Mouse (Mus musculus) hindbrain, embryonic 12.5 days (tissue): Measurements from ENCODE around the gene Mpdu1. TPM values are rescaled to one million over a fixed set of nuclear protein-coding genes. Genes with fewer than 3 reads are reported as not detected.

Experiments
- ATAC-seq: fragments of 200-750 bp; cut with Nextera tagmentation; 2 replicates; pipeline ENCODE4 v1.8.0; 2017; ENCODE audit warnings: moderate TSS enrichment; ENCODE audit not compliant: low FRiP score
- H3K27ac ChIP-seq: fragments of 300-500 bp; sonication (generic); 2 replicates; pipeline ENCODE4 v1.5.1; 2016; ENCODE audit warnings: mild to moderate bottlenecking
- H3K27me3 ChIP-seq: fragments of 300-500 bp; sonication (generic); 2 replicates; pipeline ENCODE4 v1.6.1; 2016; ENCODE audit warnings: mild to moderate bottlenecking
- H3K36me3 ChIP-seq: fragments of 300-500 bp; sonication (generic); 2 replicates; pipeline ENCODE4 v1.6.1; 2016; ENCODE audit warnings: mild to moderate bottlenecking
- H3K4me1 ChIP-seq: fragments of 300-500 bp; sonication (generic); 2 replicates; pipeline ENCODE4 v1.6.1; 2016
- H3K4me2 ChIP-seq: fragments of 300-500 bp; sonication (generic); replicated peaks from 2 replicates; pipeline ENCODE4 v1.6.1; 2016; ENCODE audit warnings: mild to moderate bottlenecking
- H3K4me3 ChIP-seq: fragments of 300-500 bp; sonication (generic); 2 replicates; pipeline ENCODE4 v1.5.1; 2016; ENCODE audit warnings: mild to moderate bottlenecking
- H3K9ac ChIP-seq: fragments of 300-500 bp; sonication (generic); 2 replicates; pipeline ENCODE4 v1.6.1; 2016; ENCODE audit warnings: mild to moderate bottlenecking, moderate library complexity
- H3K9me3 ChIP-seq: fragments of 300-500 bp; sonication (generic); replicated peaks from 2 replicates; pipeline ENCODE4 v1.6.1; 2016; ENCODE audit warnings: mild to moderate bottlenecking
- WGBS: fragments of 180-500 bp; shearing (Covaris S2); methylation state at CpG from one replicate; pipeline ENCODE4 v1.1.7; 2016; 5-methylcytosine and 5-hydroxymethylcytosine counted together
- polyA plus RNA-seq: library from polyadenylated mRNA; unstranded; fragments of >200 nt; fragmentation: Nextera tagmentation; extraction: Ambion mirVana; gene quantifications from 2 replicates; pipeline ENCODE4 v1.2.1, GENCODE M21; 2016

Gene Mpdu1
- polyA plus RNA-seq, 1 experiment from 2014 or later = 69.1 TPM

DNA sequence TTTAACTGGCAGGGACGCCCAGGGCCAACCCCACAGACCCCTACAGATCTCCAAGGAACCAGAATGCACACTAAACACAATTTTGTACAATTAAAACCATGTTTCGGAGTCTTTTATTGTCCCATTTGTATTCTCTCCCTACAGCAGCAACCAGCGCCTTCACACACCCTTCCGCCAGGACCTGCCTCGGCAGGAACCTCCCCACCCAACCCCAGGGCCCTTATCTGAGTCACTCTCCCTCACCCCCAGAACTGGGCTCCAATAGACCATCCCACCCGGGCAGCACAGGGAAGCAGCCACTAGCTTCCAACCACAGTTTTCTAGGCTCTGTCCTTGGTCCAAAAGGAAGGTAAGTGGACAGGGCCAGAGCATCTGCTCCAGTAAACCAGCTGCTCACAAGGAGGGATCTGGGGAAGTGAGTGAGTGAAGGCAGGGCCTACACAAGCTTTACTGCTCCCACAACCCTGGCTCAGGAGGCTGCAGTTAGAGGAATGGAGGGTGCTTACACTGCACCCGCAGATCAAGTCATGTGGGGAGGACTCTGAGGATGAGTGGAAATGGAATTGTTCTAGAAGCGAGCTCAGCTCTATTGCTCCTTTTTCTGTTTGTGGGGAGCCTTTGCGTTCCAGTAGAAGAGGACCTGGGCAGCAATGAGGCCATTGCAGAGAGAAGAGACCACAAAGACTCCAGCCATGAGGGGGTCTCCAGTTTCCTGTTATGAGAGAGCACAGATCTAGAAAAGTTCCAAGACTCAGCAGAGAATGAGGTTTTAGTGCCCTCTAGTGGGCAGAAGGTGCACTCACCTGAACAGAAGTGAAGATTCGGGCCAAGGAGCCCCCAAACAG is 5.6 kb downstream of the Mpdu1 start:
- Histone ChIP-seq H3K27ac (no peak overlapping the region), H3K27me3 (no peaks in the 10 kb centered on the region), H3K4me2 (no peak overlapping the region), H3K9me3 (no peaks in the 10 kb centered on the region), H3K4me1 (peaks cover 21% of the 10 kb centered on the region), H3K9ac (no peak overlapping the region; the same call in 1 of the 2 replicates), H3K4me3 (no peak overlapping the region), H3K36me3 (peaks cover 59% of the 10 kb centered on the region)
- 78% methylated on average over 10 of the region's 10 CpGs for WGBS
- ATAC-seq = no peak

DNA sequence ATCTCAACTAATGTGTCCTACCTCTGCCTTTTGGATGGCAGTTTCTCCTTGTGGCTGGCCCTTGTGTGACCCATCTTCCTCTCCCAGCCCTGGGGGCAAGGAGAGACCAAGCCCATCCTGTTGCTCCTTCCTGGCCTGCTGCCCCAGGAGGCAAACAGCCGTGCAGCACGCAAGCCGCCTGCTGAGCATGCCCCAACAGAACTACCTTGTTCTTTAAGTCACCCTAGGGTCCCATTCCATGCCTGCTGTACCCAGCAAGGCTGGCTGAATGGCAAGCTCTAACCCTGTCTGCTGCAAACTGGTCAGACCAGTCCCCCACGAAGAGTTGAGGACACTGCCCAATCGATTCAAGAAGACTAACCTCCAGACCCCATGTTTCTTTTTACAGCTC is 6.4 kb downstream of the Mpdu1 start:
- ATAC-seq = no peak
- no peaks in the 10 kb centered on the region for H3K27me3 ChIP-seq
- no peak overlapping the region for H3K9ac ChIP-seq
- H3K4me1 ChIP-seq = peaks cover 14% of the 10 kb centered on the region
- H3K27ac ChIP-seq = no peak overlapping the region
- no peak overlapping the region for H3K4me3 ChIP-seq
- WGBS = 85% methylated on average over 5 of the region's 5 CpGs
- no peak overlapping the region for H3K4me2 ChIP-seq
- no peaks in the 10 kb centered on the region for H3K9me3 ChIP-seq
- peaks cover 67% of the 10 kb centered on the region for H3K36me3 ChIP-seq

DNA sequence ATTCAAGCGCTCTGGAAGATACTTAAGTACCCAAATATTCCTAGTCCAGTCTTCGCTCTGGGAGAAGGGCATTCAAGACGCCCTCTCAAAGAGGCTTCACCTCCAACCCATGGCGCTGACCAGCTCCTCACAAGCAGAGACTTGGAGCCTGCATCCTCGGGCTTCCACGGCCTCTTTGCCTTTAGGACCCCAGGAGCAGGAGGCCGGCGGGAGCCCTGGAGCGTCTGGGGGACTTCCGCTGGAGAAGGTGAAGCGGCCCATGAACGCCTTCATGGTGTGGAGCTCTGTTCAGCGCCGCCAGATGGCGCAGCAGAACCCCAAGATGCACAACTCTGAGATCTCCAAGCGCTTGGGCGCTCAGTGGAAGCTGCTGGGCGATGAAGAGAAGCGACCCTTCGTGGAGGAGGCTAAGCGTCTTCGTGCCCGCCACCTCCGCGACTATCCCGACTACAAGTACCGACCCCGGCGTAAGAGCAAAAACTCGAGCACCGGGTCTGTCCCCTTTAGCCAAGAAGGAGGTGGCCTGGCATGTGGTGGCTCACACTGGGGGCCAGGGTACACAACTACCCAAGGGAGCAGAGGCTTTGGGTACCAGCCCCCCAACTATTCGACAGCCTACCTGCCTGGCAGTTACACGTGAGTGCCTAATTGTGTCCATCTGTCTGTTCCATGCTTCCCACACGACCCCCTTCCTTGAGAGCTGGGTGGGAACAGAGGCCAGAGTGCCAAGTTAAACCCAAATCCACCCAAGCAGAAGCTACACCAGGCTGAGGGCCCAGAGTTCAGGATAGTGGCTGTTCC is 7.0 kb downstream of the Mpdu1 start, which contains the start of gene Sox15:
Gene Sox15, plus strand, starts transcription at position 51 of the 801 bp plus-strand sequence.
- peaks cover 73% of the 10 kb centered on the region for H3K36me3 ChIP-seq
- 23% methylated on average over 34 of the region's 34 CpGs for WGBS
- H3K27me3 ChIP-seq = no peaks in the 10 kb centered on the region
- H3K9ac ChIP-seq = 0 out of 2 replicates have a peak within 1 kb of the TSS, but pooled peaks have one; percentile 18
- H3K4me3 ChIP-seq = no peak within 1 kb of the TSS
- peak; percentile 66 for ATAC-seq
- no peaks in the 10 kb centered on the region for H3K9me3 ChIP-seq
- H3K4me2 ChIP-seq = no peak within 1 kb of the TSS; the same call in 1 of the 2 replicates
- no peak within 1 kb of the TSS for H3K27ac ChIP-seq
- H3K4me1 ChIP-seq = peaks cover 10% of the 10 kb centered on the region

DNA sequence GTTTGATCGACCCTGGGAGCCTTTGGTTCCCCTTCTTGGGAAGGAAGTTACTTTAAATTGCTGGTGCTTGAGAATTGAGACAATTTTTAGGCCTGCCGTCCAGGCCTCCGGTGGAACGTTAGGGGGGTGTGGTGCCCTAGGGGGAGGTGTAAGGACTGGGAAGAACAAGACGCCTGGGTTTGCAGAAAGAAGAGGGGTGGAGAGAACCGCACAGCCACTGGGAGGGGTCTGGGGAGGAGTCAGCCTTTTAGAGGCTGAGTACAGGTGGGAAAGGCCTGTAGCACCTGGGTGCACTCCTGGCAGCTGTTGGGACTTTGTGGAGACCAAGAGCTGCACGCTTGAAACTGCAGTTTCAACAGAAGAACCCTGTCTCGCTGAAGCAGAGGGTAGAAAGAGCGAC is 7.7 kb downstream of the Mpdu1 start:
- no peak for ATAC-seq
- Histone ChIP-seq H3K9me3 (no peaks in the 10 kb centered on the region), H3K4me2 (no peak overlapping the region), H3K36me3 (peaks cover 80% of the 10 kb centered on the region), H3K9ac (no peak overlapping the region), H3K27me3 (no peaks in the 10 kb centered on the region), H3K27ac (no peak overlapping the region), H3K4me1 (peaks cover 10% of the 10 kb centered on the region), H3K4me3 (no peak overlapping the region)
- 51% methylated on average over 9 of the region's 9 CpGs for WGBS

DNA sequence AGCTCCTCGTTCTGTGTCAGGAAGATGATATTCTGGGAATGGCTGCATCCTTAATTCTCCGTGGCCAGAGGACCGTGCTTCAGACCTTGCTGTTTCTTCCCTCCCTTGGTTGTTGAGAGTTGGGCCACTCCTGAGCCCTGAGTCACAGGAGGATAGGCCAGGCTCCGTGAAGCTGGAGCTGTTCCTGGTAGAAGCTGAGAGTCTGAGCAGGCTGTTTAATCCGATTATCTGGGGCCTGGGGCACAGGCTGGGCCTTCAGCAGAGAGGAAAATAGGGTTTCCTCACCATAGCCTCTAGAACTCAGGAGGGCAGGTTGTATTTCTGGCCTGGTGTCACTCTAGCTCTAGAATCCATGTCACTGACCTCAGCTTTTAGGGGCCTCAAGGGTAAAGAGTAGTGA is 9.0 kb downstream of the Mpdu1 start:
- Histone ChIP-seq H3K4me1 (peaks cover 10% of the 10 kb centered on the region), H3K27ac (peak overlapping the region; percentile 31; the same call in 1 of the 2 replicates), H3K9me3 (no peaks in the 10 kb centered on the region), H3K4me3 (no peak overlapping the region), H3K36me3 (peaks cover 83% of the 10 kb centered on the region), H3K27me3 (no peaks in the 10 kb centered on the region), H3K4me2 (no peak overlapping the region), H3K9ac (peak overlapping the region; percentile 27; the same call in 1 of the 2 replicates)
- no peak for ATAC-seq
- 76% methylated on average over 5 of the region's 5 CpGs for WGBS

DNA sequence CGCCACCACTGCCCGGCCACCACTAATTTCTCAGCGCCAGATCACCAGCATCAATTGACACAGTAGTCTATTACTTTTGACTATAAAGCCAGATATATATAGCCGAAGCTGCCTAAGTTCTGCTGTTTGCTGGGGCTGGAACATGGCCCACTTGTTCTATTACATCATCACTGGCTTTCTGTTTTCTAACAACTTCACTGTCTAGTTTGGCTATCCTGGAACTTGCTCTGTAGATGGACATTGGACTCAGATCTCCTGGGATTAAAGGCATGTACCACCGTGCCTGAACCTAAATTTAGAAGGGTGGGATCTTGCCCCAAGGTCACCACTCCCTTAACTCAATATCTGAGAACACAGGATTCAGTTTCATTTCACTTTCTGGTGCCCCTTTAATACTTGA is 16.6 kb downstream of the Mpdu1 start:
- 94% methylated on average over 5 of the region's 5 CpGs for WGBS
- Histone ChIP-seq H3K4me2 (no peak overlapping the region), H3K27ac (no peak overlapping the region), H3K36me3 (peaks cover 96% of the 10 kb centered on the region), H3K27me3 (no peaks in the 10 kb centered on the region), H3K9me3 (no peaks in the 10 kb centered on the region), H3K9ac (no peak overlapping the region), H3K4me3 (no peak overlapping the region), H3K4me1 (no peaks in the 10 kb centered on the region)
- no peak for ATAC-seq

DNA sequence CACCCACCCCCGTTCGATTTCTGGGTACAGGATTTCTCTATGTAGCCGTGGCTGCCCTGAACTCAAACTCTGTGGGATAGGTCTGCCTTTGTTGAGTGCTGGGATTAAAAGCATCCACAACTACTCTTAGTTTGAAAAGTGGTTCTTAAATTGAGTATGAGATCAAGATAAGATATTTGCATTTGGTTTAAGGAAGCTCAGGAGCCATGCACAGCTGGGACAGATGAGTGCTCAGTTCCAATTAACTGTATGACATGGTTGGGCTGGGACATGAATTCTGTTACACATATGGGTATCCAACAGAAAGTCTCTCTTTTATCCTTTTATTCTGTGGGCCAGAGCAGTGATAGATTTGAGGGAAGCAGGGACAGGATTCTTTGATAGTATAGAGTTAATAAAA is 27.0 kb downstream of the Mpdu1 start:
- H3K9ac ChIP-seq = peak overlapping the region; percentile 35; the same call in 1 of the 2 replicates
- H3K9me3 ChIP-seq = no peaks in the 10 kb centered on the region
- no peak for ATAC-seq
- WGBS = 94% methylated on average over 3 of the region's 3 CpGs
- H3K4me2 ChIP-seq = peak overlapping the region; percentile 78
- peaks cover 29% of the 10 kb centered on the region for H3K4me1 ChIP-seq
- H3K36me3 ChIP-seq = peaks cover 10% of the 10 kb centered on the region
- no peaks in the 10 kb centered on the region for H3K27me3 ChIP-seq
- no peak overlapping the region for H3K27ac ChIP-seq
- H3K4me3 ChIP-seq = no peak overlapping the region

DNA sequence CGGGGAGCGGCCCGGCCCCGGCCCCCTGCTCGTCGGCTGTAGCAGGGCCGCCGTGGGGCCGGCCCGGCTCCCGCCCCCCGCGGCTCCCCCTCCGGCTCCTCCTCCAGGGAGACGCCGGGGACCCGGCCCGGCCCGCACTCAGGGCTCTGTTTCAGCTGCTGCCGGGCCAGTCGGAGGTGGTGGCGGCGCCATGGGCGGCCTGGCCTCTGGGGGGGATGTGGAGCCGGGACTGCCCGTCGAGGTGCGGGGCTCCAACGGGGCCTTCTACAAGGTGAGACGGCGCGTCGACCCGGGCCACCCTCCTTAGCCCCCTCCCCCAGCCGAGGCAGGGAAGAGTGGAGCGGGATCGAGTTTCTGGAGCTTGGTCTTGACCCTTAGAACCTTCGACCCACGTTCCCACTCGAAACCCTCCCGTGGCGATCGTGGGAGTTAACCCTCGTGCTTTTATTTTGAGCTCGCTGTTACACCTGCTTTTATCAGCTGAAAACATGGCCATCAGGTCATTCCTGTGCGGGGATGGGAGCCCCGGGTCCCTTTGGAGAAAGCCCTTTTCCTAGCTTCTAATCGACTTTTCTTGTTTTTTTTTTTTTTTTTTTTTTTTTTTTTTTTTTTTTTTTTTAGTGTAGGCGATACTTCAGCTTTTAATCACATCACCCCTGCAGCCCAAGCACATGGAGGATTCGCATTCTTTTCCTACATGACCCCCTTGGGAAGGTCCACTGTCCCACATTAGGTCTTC is 29.1 kb downstream of the Mpdu1 start:
- peak; percentile 55 for ATAC-seq
- peak overlapping the region; percentile 78 for H3K4me2 ChIP-seq
- no peaks in the 10 kb centered on the region for H3K9me3 ChIP-seq
- H3K36me3 ChIP-seq = no peaks in the 10 kb centered on the region
- H3K27ac ChIP-seq = peak overlapping the region; percentile 99
- peak overlapping the region; percentile 99 for H3K9ac ChIP-seq
- H3K4me3 ChIP-seq = peak overlapping the region; percentile 100
- 1% methylated on average over 34 of the region's 50 CpGs for WGBS
- H3K4me1 ChIP-seq = peaks cover 29% of the 10 kb centered on the region
- no peaks in the 10 kb centered on the region for H3K27me3 ChIP-seq

DNA sequence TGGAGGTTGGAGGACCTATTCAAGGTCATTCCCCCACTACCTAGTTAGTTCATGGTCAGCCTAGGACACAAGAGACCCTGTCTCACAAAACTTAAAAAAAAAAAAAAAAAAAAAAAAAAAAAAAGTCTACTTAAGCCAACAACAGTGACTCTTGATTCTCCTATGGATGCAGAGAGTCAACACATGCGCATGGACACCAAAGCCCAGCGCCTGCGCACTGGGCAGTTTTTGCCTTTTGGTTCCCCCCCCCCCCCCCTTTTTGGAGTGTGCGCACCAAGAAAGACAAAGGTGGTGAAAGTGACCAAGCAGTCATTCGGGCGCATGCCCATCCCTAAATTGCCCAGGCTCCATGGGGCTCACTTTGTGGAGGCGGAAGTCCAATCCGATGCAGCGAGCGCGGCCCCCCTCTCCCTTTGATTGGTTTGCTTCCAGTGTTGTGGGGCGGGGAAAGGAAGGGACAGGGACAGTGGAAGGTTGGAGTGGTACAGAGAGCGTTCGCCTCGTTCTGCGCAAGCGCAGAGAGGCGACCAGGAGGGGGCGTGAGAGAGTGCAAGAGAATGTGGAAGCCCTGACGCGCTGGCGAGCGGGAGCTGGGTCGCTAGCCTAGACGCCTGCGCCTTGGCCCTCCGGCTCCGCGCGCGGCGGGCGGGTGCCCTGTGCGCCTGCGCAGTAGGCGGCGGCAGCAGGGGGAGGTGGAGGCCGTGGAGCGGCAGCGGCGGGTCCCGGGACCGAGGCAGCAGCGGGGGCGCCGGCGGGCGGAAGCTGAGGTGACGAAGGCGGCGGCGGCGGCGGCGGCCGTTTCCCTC is 30.0 kb downstream of the Mpdu1 start, which contains the start of gene Fxr2:
Gene Fxr2, plus strand, starts transcription at position 707 of the 806 bp plus-strand sequence.
- H3K27ac ChIP-seq = peak within 1 kb of the TSS; percentile 99
- H3K27me3 ChIP-seq = no peaks in the 10 kb centered on the region
- no peaks in the 10 kb centered on the region for H3K9me3 ChIP-seq
- H3K9ac ChIP-seq = peak within 1 kb of the TSS; percentile 99
- peak within 1 kb of the TSS; percentile 100 for H3K4me3 ChIP-seq
- H3K4me1 ChIP-seq = peaks cover 29% of the 10 kb centered on the region
- H3K36me3 ChIP-seq = no peaks in the 10 kb centered on the region
- ATAC-seq = peak; percentile 99
- peak within 1 kb of the TSS; percentile 78 for H3K4me2 ChIP-seq
- under 1% methylated on average over 54 of the region's 56 CpGs for WGBS

DNA sequence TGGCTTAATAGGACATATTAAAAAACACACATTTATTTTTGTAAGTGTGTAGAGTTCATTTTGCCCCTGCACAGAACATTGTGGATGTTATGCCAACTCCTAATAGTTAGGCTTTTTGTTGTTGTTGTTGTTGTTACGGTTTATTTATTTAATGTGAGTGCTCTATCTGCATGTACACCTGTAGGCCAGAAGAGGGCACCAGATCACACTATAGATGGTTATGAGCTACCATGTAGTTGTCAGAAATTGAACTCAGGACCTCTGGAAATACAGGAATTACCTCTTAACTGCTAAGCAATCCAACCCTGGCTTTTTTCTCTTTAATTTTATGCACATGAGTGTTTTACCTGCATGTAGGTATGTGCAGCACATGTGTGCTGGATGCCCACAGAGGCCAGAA is 32.6 kb downstream of the Mpdu1 start:
- ATAC-seq = no peak
- no peaks in the 10 kb centered on the region for H3K27me3 ChIP-seq
- no peak overlapping the region for H3K9ac ChIP-seq
- no peaks in the 10 kb centered on the region for H3K36me3 ChIP-seq
- no peaks in the 10 kb centered on the region for H3K9me3 ChIP-seq
- no peak overlapping the region for H3K4me2 ChIP-seq
- H3K4me3 ChIP-seq = no peak overlapping the region
- WGBS = 54% methylated on average over 1 of the region's 1 CpGs
- no peak overlapping the region for H3K27ac ChIP-seq
- peaks cover 12% of the 10 kb centered on the region for H3K4me1 ChIP-seq

DNA sequence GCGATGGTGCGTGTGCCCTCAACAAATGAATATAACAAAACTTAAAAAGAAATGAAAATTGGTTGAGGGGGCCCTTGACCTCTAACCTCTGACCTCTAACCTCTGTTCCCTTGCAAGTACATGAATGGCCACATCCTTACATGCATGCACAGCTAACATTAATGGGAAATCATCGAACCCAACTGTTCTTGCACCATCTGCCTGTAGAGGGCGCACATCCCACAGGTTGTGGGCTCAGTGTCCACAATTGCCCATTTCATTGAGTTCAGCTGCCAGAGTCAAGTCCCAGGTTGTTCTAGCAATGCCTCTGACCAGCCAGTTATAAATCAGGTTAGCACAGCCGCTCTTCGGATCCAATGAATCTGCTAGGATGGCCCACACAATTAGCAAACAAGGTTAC is 34.2 kb downstream of the Mpdu1 start:
- H3K9ac ChIP-seq = no peak overlapping the region
- no peak overlapping the region for H3K27ac ChIP-seq
- H3K36me3 ChIP-seq = no peaks in the 10 kb centered on the region
- H3K4me2 ChIP-seq = no peak overlapping the region
- no peak overlapping the region for H3K4me3 ChIP-seq
- H3K9me3 ChIP-seq = no peaks in the 10 kb centered on the region
- 37% methylated on average over 6 of the region's 6 CpGs for WGBS
- no peak for ATAC-seq
- no peaks in the 10 kb centered on the region for H3K27me3 ChIP-seq
- peaks cover under 1% of the 10 kb centered on the region; the same call in 1 of the 2 replicates for H3K4me1 ChIP-seq
